Mouse (Mus musculus): ENCODE results near the gene Cd2.

Cd2 gene

GRCm38 (mm10) chr3:101293571-101294135, 5.9 kb upstream of the Cd2 start:
- no peak for DNase-seq (ENCODE audit: inconsistent ontology term)

GRCm38 (mm10) chr3:101292611-101293010, 4.9 kb upstream of the Cd2 start:
- DNase-seq (ENCODE audit: inconsistent ontology term), result no peak

- no peak for DNase-seq (ENCODE audit: inconsistent ontology term)
Observed at GRCm38 (mm10) chr3:101290587-101291520, 3.1 kb upstream of the Cd2 start.

GRCm38 (mm10) chr3:101290036-101290435, 2.3 kb upstream of the Cd2 start:
- DNase-seq (ENCODE audit: inconsistent ontology term), result no peak

- no peak for DNase-seq (ENCODE audit: inconsistent ontology term)
Observed at GRCm38 (mm10) chr3:101289406-101289805, 1.7 kb upstream of the Cd2 start.

- no peak for DNase-seq (ENCODE audit: inconsistent ontology term)
Observed at GRCm38 (mm10) chr3:101286336-101287325, 1.1 kb downstream of the Cd2 start.

- DNase-seq (ENCODE audit: inconsistent ontology term), result no peak
Observed at GRCm38 (mm10) chr3:101285851-101286250, 1.9 kb downstream of the Cd2 start.

- DNase-seq (ENCODE audit: inconsistent ontology term), result no peak
Observed at GRCm38 (mm10) chr3:101285021-101285615, 2.6 kb downstream of the Cd2 start.

GRCm38 (mm10) chr3:101283869-101284706, 3.7 kb downstream of the Cd2 start:
- no peak for DNase-seq (ENCODE audit: inconsistent ontology term)

- no peak for DNase-seq (ENCODE audit: inconsistent ontology term)
Observed at GRCm38 (mm10) chr3:101283441-101283840, 4.3 kb downstream of the Cd2 start.

GRCm38 (mm10) chr3:101282556-101283180, 5.1 kb downstream of the Cd2 start:
- DNase-seq (ENCODE audit: inconsistent ontology term), result no peak

GRCm38 (mm10) chr3:101281841-101282240, 5.9 kb downstream of the Cd2 start:
- DNase-seq (ENCODE audit: inconsistent ontology term), result no peak

GRCm38 (mm10) chr3:101280348-101281311, 7.1 kb downstream of the Cd2 start:
- DNase-seq (ENCODE audit: inconsistent ontology term), result no peak

- DNase-seq (ENCODE audit: inconsistent ontology term), result no peak
Observed at GRCm38 (mm10) chr3:101279561-101279960, 8.2 kb downstream of the Cd2 start.

- DNase-seq (ENCODE audit: inconsistent ontology term), result no peak
Observed at GRCm38 (mm10) chr3:101278396-101278795, 9.3 kb downstream of the Cd2 start.

- DNase-seq (ENCODE audit: inconsistent ontology term), result no peak
Observed at GRCm38 (mm10) chr3:101277830-101278229, 9.9 kb downstream of the Cd2 start.

GRCm38 (mm10) chr3:101276501-101277320, 11.0 kb downstream of the Cd2 start:
- DNase-seq (ENCODE audit: inconsistent ontology term), result no peak

Data from Muller cell, postnatal 12 days (primary cell).